Mouse (Mus musculus) Muller cell, postnatal 12 days (primary cell): ENCODE results near the gene Cfap77.

ENCODE experiments used
- DNase-seq: peaks from one replicate; pipeline ENCODE4 v3.0.0-alpha.2; 2015; ENCODE audit errors: inconsistent ontology term

The Cfap77 gene

DNA sequence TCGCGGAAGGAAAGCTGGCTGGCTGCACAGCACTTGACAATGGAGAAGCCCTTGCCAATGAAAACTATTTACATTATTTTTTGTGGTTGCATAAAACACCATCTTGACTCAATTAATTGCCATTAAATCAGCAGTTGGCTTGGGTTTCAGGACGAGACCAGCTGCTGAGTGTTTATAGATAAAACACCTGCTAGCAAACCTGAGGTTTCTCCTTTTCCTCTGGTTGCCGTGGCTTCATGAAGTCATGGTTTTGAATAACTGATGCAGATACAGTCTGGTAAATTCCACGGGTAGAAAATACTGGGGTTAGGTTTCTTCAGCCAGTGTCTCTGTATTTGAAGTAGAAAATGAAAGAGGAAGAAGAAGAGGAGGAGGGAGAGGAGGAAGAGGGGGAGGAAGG lies 2.9 kb downstream of the Cfap77 start:
- no peak for DNase-seq

DNA sequence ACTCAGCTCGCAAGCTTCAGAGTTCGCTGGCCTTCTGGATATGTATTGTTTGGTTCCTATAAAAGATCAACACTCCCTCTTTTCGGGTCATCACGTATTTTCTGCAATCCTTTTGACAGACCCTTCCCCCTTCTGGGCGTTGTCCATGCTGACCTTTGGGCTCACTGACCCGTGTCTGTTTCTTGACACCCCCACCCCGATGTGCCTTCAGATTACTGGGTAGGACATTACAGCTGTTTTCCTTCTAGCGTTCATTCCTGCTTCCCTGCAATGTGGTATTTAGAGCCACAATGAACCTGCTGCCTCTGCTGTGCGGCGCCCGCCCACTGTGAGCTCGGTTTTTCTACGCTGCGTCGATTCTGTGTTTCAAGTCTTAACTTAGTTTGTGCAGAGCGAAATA lies 8.7 kb downstream of the Cfap77 start:
- DNase-seq: no peak

DNA sequence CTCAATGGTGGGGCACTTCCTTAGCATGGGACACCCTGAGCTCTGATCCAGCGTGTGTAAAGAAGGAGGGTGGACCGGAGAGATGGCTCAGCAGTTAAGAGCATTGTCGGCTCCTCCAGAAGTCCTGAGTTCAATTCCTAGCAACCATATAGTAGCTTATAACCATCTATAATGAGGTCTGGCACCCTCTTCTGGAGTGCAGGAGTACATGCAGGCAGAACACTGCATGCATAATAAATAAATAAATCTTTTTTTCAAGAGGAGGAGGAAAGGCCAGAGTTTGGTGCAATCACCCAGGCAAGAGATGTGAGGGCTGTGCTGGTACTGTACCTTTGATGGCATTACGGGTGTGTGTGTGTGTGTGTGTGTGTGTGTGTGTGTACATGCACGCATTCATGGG lies 12.7 kb downstream of the Cfap77 start:
- no peak for DNase-seq

DNA sequence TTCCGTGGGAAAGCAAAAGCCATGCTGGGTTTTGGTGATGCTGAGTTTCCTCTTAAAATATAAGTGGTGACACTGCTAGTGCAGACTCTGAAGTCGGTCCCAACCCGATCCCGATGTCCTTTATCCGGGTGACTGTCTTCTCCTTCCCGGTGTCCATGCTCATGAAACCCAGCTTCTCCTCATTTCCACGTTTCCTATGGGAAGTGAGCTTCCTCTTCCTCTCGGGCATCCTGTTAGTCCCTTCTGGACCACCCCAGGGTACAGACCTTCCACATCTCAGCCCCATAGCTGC lies 13.4 kb downstream of the Cfap77 start:
- no peak for DNase-seq

DNA sequence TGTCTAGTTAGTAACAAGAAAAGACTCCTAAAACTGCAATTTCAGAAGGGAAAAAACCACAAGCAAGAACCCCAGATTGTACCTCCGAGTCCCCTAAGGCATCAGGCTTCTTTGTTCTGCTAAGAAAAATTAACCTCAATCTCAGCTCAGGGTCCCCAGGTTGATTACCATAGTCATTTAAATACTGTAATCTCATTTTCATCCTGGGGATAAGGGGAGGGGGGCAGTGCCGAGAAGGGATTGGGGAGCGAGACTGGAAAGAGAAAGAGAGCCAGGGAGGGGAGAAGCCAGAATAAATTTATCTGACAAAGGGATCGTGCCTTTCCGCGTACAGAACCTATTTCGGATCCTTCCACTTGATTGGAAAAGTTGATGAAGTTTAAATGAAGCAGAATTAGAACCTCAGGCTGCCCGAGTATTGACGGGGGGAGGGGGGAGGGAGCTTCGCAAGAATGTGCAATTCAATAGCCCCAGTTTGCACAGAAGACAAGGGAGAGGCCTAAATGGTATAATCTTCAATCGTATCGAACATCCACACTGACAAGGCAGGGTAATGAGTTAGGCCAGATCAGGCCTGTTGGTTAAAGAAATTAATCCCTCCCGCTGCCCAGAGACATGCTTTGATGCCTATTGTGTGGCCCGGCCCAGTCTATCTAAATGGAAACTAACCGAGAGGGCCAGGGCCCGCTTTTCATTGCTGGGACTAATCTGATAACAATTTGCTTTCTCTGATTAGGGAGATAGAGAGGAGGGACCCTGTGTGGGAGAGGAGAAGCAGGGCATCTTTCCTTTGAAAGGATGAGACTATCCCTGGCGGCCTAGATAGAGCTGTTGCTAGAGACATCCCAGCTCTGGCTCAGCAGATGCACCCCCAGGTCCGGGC lies 14.0 kb downstream of the Cfap77 start:
- no peak for DNase-seq

DNA sequence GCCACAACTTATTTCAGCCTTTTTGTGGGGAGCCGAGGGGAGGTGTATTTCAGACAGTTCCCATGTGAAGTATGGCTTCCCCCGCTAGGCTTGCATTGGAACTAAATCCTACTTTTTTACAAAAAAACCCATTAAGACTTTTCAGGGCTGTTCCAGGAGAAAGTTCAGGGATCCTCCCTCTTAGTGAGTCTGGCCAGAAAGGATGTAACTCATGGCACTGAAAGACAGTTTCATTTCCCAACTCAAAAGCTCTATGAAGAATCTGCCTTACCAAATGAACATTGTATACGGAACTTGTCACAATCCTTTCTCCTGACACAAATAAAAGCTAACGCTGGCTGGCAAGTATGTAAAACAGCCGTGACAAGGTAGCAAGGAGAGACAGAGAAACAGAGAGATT lies 15.1 kb downstream of the Cfap77 start:
- DNase-seq: no peak

DNA sequence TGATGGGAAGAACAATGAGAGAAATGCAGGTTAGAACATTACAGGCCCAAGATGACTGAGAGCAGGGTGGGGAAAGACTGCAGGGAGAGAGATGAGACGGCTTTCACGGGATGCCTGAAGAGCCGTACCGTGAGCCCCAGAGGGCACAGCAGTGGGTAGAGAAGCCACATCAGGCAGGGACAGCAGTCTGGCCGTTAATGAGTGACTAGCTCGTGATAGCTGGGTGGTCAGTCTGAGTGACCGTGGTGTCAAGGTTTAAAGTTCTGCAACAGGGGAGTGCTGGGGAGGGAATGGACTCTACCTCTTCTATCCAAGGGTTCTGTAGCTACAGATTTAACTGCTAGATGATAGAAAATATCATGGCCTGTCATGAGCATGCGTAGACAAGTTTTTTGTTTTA lies 19.2 kb downstream of the Cfap77 start:
- DNase-seq: no peak

DNA sequence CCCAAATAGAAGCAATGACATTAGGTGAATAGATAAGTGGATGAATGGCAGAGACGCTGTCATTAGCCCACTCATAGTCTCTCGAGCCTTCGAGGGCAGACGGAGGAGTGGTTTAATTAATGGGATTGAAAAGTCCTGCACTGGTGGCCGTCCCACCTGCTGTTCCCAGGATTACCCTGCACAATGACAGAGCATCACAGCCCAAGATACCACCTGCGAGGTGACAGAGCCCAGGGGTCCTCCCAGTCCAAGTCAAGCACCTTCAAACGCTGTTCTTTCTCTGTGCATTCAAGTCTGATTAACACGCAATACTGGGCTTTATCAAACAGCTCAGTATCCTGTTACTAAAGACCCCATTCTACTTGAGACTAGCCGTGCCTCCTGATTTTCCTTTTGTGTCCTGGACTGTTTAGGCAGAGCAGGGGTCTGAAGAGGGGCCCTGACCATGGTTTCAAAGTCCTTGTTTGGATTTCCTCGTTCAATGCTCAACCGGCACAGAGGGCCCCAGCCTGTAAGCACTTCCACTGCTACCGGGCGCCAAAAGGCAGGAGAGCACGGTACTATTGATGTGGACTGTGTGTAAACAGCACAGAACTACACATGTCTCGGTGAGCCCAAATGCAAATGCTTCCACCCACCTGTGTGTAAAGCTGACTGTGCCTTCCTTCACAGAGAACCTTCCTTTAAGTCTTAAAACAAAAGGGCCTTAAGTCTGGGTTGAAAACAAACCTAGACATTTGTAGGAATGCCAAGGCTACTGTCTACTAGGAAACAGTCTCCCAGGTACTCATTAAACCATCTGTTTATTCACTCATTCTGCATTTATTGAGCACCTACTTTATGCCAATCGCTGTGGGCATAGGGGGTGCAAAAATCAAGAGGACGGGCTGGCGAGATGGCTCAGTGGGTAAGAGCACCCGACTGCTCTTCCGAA lies 20.1 kb downstream of the Cfap77 start:
- no peak for DNase-seq

DNA sequence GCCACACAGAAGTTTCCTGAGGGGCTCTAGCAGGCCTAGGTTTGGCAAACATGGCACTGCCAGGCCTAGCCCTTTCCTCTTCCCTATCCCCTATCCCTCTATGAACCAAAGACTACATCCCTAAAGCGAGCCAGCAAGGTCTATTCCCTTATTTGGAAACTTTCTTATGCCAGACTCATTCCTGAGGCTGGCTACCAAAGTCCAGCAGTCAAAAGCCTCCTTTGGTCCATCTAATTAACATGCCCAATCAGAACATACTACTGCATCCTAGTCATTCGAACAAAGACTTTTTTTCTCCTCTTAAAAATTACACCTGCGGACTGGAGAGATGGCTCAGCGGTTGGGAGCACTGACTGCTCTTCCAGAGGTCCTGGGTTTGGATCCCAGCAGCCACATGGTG lies 22.9 kb downstream of the Cfap77 start:
- DNase-seq: no peak

DNA sequence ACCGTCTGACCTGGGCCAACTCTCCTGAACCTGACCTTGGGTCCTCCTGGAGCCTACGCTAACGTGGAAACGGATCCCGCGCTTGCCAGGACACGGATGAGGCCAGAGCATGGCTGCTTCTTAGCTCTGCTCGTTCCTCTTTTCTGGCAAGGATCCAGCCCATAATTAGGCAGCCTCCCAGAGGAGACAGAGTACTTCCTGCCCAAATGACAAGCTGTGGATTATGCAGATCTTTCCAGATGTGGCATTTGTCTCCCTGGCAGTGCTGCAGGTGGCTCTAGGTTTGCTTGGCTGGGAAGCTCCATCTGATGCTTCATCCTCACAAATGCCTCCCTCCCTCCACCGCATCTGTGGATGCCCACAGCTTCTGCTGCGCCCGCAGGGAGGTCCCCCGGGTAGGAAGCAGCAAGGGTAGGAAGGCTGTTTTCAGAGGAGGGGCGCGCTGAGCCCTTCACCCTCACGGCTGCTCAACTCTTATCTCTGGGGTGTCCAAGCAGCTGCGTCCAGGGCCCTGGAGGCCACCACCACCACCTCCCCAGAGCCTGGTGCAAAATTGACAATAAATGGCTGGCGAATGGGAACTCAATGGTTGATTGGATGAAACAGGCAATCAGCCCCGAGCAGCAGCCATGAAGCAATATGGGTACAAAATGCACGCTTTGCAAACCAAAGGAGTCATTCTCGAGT lies 24.7 kb downstream of the Cfap77 start:
- DNase-seq: no peak

DNA sequence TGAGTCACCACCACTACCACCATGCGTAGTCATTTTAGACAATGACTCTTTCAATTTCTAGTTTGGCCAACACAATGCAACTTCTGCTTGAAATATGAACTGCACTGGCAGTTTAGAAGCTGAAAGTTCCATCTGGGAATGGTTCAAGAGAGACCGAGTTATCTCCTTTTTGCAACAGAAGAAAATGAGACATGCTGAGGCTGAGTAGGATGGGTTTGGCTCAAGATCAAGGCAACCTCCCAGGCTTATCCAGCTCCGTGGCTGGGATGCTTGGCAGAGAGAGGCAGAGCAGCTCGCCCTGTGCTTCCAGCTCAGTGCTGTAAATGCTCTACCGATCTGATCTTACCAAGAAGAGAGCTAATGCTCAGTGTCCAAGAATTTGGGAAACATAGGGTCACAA lies 29.6 kb downstream of the Cfap77 start:
- no peak for DNase-seq

DNA sequence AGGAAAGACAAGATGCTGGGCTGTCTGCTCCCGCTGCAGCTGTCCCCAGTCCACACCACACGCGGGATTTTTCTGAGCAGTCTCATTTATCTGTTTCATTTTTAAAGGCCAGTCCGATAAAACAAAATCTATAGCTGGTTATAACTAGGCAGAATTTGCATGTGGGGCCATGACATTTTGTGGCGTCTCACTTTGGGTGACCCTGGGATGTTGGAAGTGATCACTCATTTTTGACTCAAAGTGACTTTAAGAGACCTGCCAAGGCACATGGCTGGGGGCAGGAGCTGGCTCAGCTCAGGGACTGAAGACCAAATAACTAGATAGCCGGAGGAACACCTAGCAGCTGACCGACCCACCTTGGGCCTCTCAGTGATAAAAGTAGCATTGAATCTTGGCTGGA lies 31.9 kb downstream of the Cfap77 start:
- DNase-seq: no peak

DNA sequence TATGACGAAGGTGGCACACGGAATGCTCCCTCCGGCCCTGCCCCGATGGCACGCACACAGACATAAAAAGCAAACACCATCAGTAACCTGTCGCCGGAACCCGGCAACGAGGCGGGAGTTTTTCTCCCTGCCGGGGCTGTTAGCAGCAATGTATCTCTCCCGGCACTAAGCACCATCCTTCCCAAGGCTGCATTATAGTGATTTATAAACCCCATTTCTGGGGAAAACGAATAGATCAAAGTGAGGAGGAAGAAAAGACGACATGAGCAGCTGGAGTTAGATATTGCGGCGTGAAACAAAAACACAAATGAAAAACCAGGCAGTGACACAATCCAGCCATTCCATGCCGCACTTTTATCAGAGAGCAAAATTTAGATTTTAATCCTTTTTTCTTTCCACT lies 33.8 kb downstream of the Cfap77 start:
- DNase-seq: no peak

DNA sequence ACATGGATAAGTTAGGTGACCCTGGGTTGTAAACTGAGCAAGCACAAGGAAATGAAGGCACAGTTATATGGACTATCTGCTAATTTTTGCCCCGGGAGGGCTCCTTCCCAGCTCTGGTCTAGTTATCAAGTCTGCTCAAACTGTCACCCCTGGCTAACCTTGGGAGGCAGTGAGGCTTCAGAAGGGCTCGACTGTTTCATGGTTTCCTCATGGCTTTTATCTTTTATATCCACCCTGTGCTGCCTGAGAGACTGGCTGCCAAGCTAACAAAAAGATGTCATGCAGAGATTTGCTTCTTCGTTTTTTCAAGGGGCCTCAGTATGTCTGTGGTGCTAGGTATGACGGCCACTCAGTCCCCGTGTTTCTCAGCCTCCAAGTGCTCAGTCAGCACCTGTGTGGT lies 36.2 kb downstream of the Cfap77 start:
- no peak for DNase-seq

DNA sequence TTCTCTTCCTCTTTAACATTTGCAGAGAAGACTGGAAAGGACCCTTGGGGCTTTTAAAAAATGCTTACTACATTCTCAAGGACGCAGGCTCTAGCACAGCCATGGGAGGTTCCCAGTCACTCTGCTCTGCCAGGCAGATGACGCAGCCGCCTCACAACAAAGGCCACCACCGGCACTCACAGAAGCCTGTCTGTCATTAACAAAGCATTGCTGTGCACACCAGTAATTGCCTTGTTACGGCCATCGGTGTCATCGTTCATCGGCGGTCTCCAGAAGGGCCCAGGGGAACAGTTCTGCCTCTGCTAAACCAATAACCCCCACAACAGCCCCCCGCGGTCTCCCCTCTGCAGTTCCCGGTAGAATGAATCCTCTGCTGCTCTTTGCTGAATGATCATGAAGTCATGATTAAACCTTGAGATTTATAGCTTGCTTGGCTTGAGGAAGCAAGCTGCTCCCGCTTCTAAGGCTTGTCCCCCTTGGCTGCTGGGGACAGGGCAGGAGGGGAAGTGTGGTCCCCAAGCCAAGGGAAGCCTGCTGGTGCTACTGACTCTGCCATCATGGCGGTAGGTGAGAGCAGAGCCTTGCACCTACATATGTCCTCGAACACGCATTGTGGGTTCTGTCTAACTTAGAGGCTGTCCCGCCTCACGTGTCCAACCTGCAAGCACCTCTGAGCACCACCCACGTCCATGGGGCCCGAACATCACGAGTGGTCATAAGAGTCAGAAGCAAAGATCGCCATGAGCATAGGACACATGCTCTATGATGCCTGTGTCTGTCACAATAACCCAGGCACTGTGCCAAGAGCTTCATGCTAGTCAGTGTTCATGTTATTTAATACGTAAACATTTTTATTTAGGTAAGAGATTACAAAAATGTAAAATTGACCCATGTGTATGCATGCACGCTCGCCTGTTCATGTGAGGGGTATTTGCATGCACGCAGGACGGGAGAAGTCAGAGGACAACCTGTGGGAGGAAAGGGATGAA lies 38.0 kb downstream of the Cfap77 start:
- DNase-seq: peak; percentile 49

DNA sequence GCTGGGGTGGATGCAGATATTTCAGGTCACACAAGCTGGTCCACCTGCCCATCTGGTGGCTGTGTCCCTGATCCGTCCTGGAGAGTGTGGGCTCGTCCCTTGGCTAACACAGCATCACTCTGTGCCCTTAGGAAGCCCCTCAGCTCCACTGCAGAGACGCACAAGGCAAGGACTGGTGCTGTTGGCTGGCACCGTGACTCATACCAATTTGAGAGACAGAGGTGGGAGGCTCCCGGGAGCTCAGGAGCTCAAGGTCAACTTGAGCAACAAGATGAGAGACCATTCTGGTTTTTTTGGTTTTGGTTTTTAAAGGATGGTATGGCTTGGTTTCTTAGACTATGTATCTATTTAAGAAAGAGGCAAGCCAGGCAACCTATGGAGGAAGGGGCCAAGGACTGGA lies 42.3 kb downstream of the Cfap77 start:
- no peak for DNase-seq

DNA sequence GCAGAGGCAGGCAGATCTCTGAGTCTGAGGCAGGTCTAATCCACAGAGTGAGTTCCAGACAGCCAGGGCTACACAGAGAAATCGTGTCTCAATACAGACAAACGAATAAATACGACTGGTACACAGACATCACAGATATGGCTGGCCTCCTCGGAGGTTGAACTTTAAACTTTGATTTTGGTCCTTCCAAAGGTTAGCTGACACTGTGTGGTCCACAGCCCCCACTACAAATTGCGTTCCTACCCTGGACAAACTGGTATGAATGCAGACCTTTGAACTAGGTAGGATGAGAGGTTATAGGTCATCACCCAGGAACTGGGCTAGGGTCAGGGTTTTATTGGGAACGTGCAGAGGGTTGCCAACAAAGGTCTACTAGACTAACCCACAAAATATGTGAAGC lies 47.2 kb downstream of the Cfap77 start:
- DNase-seq: no peak

DNA sequence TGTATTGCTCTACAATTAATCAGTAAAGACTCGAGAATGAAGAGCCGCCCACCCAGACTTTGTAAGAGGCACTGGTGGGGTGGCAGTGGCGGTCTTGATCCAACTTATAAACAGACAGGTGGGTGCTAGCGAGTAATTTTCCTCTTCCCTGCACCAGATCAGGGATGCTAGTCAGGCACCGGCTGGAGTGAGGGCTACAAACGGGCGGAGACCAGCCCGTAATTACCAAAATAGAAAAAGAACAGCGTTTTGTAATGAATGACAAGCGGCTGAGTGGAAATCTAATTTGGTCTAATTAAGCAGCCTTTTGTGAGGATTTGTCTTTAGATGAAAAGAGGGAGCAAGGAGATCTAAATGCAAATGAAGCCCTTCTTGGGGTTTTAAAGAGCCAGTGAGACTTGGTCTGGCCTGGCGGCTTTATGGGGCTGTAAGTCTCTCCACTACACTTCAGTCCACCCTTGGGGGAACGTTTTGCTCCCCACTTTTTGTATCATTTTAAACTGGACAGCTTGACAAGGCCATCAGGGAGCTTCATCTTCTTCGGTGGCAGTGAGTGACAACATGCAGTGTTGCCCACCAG lies 48.3 kb downstream of the Cfap77 start:
- DNase-seq: peak; percentile 14

DNA sequence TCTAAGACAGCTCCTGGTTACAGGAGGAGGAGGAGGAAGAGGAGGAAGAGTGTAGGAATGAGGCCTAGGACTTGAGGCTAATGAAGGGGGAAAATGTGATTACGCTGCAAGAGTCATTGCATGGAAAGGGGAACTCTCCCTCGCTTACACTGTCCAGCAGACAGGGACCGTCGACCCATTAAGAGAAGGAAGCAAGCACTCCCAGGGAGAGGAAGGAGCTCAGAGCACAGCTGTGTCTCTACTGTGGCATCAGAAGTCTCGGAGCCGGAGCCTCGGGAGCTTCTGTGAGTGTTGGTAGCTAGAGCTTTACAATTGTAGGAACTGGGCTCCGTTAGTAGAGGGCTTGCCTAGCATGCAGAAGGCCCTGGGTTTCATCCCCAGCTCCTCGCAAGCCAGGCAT lies 50.8 kb downstream of the Cfap77 start:
- DNase-seq: no peak

DNA sequence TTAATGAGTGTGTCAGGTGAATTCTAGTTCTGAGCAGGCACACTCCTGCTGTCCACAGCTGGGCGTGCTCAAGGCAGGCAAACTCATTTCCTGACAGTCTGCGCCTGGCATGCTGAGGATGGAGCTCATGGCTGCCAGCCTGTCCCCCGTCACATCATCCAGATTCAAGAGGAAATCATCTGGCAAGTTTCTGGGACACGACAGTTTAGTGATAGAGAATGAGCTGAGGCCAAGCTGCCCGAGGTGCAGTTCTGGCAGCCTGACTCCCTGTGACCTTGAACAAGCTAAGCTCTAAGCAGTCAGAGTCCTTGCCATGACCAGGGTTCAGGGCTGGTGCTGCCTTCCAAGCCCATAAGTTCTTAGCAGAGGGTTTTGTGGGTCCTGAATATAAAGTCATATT lies 56.6 kb downstream of the Cfap77 start:
- no peak for DNase-seq
